Mouse (Mus musculus) E14TG2a.4 (cell line): ENCODE measurements at regions not wholly inside any gene's neighbourhood (a gene's known extent, or its start where the extent isn't known, plus 50 kb on each side); places are given as distances from the start of the nearest gene placed in this dataset.

Experiments
- CTCF ChIP-seq: conservative IDR thresholded peaks from 2 replicates; pipeline ENCODE4 v1.5.1; 2014; ENCODE audit warnings: low read length
- NANOG ChIP-seq: IDR thresholded peaks from 2 replicates; pipeline ENCODE4 v1.6.1; 2014; ENCODE audit warnings: borderline replicate concordance, low read length, mixed read lengths

- no peak for TF ChIP-seq CTCF
- TF ChIP-seq NANOG = no peak
These were observed 365.5 kb downstream of the Nedd1 start for GRCm38 (mm10) chr10:92356738-92357137.
